Mouse (Mus musculus) brown adipose tissue, adult 24 weeks (tissue): ENCODE measurements around the gene Tnfsf15. TPM values are rescaled to one million over a fixed set of nuclear protein-coding genes. Genes with fewer than 3 reads are reported as not detected.

Source experiments
- H3K27ac ChIP-seq: fragments of 200-500 bp; replicated peaks from 2 replicates; pipeline ENCODE4 v1.5.1; 2012; ENCODE audit warnings: low read depth, mild to moderate bottlenecking, low read length
- H3K4me1 ChIP-seq: fragments of 200-500 bp; 2 replicates; pipeline ENCODE4 v1.6.1; 2012; ENCODE audit warnings: low read length, mixed read lengths; ENCODE audit not compliant: control insufficient read depth, insufficient read depth, insufficient read length
- H3K4me3 ChIP-seq: fragments of 200-500 bp; 2 replicates; pipeline ENCODE4 v1.5.1; 2012; ENCODE audit warnings: low read depth, mild to moderate bottlenecking, low read length, moderate library complexity; ENCODE audit not compliant: insufficient read depth
- polyA plus RNA-seq: library from polyadenylated mRNA; stranded (reverse); fragments of >200 nt; gene quantifications from 2 replicates; pipeline ENCODE4 v1.2.4, GENCODE M21; 2012; ENCODE audit not compliant: missing spikeins, insufficient read depth, insufficient read length

Gene Tnfsf15
- polyA plus RNA-seq, 1 experiment, result not detected

DNA sequence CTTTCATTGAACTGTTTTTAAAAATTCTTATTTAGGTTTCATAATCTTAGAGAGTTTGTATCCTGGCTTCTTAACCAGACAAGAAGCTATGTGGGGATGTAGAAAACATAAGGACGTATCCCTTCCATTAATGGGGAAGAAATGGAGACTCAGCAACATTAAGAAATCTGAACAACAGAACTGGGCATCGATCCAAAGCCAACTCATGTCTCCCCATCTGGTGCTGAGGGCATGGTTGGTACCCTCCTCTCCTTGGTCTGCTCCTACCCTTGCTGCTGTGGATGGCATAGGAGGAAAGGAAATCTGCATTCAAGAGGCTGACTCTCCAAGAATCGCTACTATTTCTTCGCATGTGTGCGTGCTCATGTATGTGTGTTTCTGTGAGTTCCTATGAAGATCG lies 61.2 kb downstream of the Tnfsf15 start:
- Histone ChIP-seq H3K4me1 (no peaks in the 10 kb centered on the region), H3K27ac (no peak overlapping the region), H3K4me3 (no peak overlapping the region)

- no peaks in the 10 kb centered on the region for H3K4me1 ChIP-seq
- H3K27ac ChIP-seq, result no peak overlapping the region
- no peak overlapping the region for H3K4me3 ChIP-seq
Measured at GRCm38 (mm10) chr4:63683056-63683455, 61.9 kb downstream of the Tnfsf15 start.

GRCm38 (mm10) chr4:63682441-63682840 lies 62.5 kb downstream of the Tnfsf15 start:
- no peak overlapping the region for H3K4me3 ChIP-seq
- H3K27ac ChIP-seq, result no peak overlapping the region
- no peaks in the 10 kb centered on the region for H3K4me1 ChIP-seq

- H3K4me1 ChIP-seq, result no peaks in the 10 kb centered on the region
- H3K4me3 ChIP-seq, result no peak overlapping the region
- no peak overlapping the region for H3K27ac ChIP-seq
Measured at GRCm38 (mm10) chr4:63681557-63681956, 63.4 kb downstream of the Tnfsf15 start.

Other genes starting within 250 kb of the Tnfsf15 start
- 2.4 and 2.9 TPM in 2 replicates for gene Whrn, start 249.1 kb downstream of the Tnfsf15 start, polyA plus RNA-seq
- gene Atp6v1g1, start 200.3 kb downstream of the Tnfsf15 start, polyA plus RNA-seq, result 179 and 197 TPM in 2 replicates
- 13.4 and 16.4 TPM in 2 replicates for gene Tmem268, start 186.3 kb downstream of the Tnfsf15 start, polyA plus RNA-seq
- gene Gm11213, start 139.9 kb downstream of the Tnfsf15 start, polyA plus RNA-seq, result not detected in 2 replicates
- gene Tex48, start 122.7 kb downstream of the Tnfsf15 start, polyA plus RNA-seq, result not detected in 2 replicates
- gene Gm11214, start 81.7 kb downstream of the Tnfsf15 start, polyA plus RNA-seq, result not detected in 2 replicates
- gene Tnfsf8, start 116.2 kb upstream of the Tnfsf15 start, polyA plus RNA-seq, result not detected in 2 replicates